Mouse (Mus musculus) embryonic facial prominence, embryonic 13.5 days (tissue): ENCODE measurements around the gene Pds5a. TPM values are rescaled to one million over a fixed set of nuclear protein-coding genes. Genes with fewer than 3 reads are reported as not detected.

Experiments used
- ATAC-seq: fragments of 200-750 bp; cut with Nextera tagmentation; 2 replicates; pipeline ENCODE4 v1.8.0; 2017; ENCODE audit warnings: low read depth; ENCODE audit not compliant: insufficient number of reproducible peaks, insufficient read depth, low FRiP score, low TSS enrichment
- H3K27ac ChIP-seq: fragments of 300-500 bp; sonication (generic); 2 replicates; pipeline ENCODE4 v1.5.1; 2015; ENCODE audit warnings: moderate library complexity, mild to moderate bottlenecking, inconsistent platforms
- H3K27me3 ChIP-seq: fragments of 300-500 bp; sonication (generic); 2 replicates; pipeline ENCODE4 v1.6.1; 2015; ENCODE audit warnings: mild to moderate bottlenecking, inconsistent platforms
- H3K36me3 ChIP-seq: fragments of 300-500 bp; sonication (generic); 2 replicates; pipeline ENCODE4 v1.6.1; 2015; ENCODE audit warnings: mild to moderate bottlenecking, inconsistent platforms
- H3K4me1 ChIP-seq: fragments of 300-500 bp; sonication (generic); 2 replicates; pipeline ENCODE4 v1.6.1; 2015; ENCODE audit warnings: inconsistent platforms
- H3K4me2 ChIP-seq: fragments of 300-500 bp; sonication (generic); 2 replicates; pipeline ENCODE4 v1.6.1; 2015; ENCODE audit warnings: moderate library complexity, mild to moderate bottlenecking, inconsistent platforms
- H3K4me3 ChIP-seq: fragments of 300-500 bp; sonication (generic); 2 replicates; pipeline ENCODE4 v1.5.1; 2015; ENCODE audit warnings: mild to moderate bottlenecking, inconsistent platforms
- H3K9ac ChIP-seq: fragments of 300-500 bp; sonication (generic); 2 replicates; pipeline ENCODE4 v1.6.1; 2015; ENCODE audit warnings: mild to moderate bottlenecking, inconsistent platforms
- H3K9me3 ChIP-seq: fragments of 300-500 bp; sonication (generic); 2 replicates; pipeline ENCODE4 v1.6.1; 2016; ENCODE audit warnings: inconsistent platforms
- WGBS: fragments of 180-500 bp; shearing (Covaris S2); methylation state at CpG from one replicate; pipeline ENCODE4 v1.1.7; 2015; ENCODE audit warnings: mixed read lengths; 5-methylcytosine and 5-hydroxymethylcytosine counted together
- polyA plus RNA-seq: library from polyadenylated mRNA; unstranded; fragments of >200 nt; fragmentation: Nextera tagmentation; extraction: Ambion mirVana; gene quantifications from 2 replicates; pipeline ENCODE4 v1.2.1, GENCODE M21; 2015

The Pds5a gene
- polyA plus RNA-seq, 1 experiment from 2014 or later, result 80.2 TPM

DNA sequence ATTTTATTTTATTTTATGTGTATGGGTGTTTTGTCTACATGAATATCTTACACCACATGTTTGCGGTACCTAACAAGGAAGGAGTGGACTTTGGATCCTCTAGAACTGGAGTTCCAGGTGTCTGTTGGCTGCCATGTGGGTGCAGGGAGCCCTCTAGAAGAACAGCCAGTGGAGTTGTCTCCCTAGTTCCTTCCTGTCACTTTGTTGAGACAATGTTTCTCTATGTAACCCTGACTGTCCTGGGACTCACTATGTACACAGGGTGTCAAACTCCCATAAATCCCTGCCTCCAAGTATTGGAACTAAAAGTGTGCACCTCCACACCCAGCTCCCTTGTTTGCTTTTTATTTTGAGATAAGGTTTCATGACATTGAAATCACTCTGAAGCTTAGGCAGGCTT, 13.4 kb upstream of the Pds5a start:
- 84% methylated on average over 1 of the region's 1 CpGs for WGBS
- Histone ChIP-seq H3K4me2 (no peak overlapping the region), H3K4me1 (no peaks in the 10 kb centered on the region), H3K9me3 (no peaks in the 10 kb centered on the region), H3K4me3 (no peak overlapping the region), H3K27me3 (no peaks in the 10 kb centered on the region), H3K27ac (no peak overlapping the region), H3K36me3 (no peaks in the 10 kb centered on the region), H3K9ac (no peak overlapping the region)
- no peak for ATAC-seq

DNA sequence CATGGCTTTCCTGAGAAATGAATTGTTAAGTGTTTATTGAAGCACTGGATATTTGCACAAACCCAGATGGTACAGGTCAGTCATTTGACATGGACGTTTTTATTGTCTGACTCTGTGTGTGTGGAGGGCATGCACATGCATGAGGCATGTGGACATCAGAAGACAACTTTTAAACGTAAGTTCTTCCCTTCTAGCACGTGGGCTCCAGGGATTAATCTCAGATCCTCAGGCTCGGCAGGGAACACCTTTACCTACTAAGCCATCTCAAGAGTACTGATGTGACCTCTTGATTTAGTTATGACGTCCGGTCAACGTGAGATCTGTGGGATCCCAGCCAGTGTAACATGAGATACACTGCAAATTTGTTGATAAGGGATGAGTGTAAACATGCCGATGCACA, 12.2 kb upstream of the Pds5a start:
- no peak for ATAC-seq
- H3K36me3 ChIP-seq, result no peaks in the 10 kb centered on the region
- WGBS, result 51% methylated on average over 8 of the region's 8 CpGs
- H3K4me1 ChIP-seq, result no peaks in the 10 kb centered on the region
- no peak overlapping the region for H3K4me3 ChIP-seq
- H3K4me2 ChIP-seq, result no peak overlapping the region
- H3K9ac ChIP-seq, result no peak overlapping the region
- no peaks in the 10 kb centered on the region for H3K27me3 ChIP-seq
- no peaks in the 10 kb centered on the region for H3K9me3 ChIP-seq
- no peak overlapping the region for H3K27ac ChIP-seq

DNA sequence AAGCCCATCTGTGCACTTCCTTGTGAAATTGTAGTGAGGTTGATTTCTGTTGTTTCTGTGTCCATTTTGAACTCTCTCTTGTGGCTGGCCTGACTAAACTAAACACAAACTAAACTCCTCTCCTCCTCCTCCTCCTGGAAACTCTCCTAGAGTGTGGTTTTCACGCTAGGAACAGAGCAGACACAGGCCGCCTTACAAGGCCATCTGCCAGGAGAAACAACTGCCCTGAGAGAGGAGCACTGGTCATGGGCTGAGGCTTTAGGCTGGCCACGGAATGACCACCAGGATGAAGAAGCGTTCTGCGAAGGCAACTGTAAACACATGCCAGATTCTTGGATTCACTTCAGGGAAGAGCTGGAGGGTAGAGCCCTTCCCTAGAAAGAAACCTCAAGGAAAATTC, 8.9 kb upstream of the Pds5a start:
- no peak for ATAC-seq
- no peaks in the 10 kb centered on the region for H3K9me3 ChIP-seq
- no peaks in the 10 kb centered on the region; the same call in 1 of the 2 replicates for H3K27me3 ChIP-seq
- H3K4me1 ChIP-seq, result no peaks in the 10 kb centered on the region
- no peak overlapping the region for H3K9ac ChIP-seq
- no peak overlapping the region for H3K4me3 ChIP-seq
- H3K4me2 ChIP-seq, result no peak overlapping the region
- no peaks in the 10 kb centered on the region for H3K36me3 ChIP-seq
- H3K27ac ChIP-seq, result no peak overlapping the region
- 65% methylated on average over 5 of the region's 5 CpGs for WGBS

DNA sequence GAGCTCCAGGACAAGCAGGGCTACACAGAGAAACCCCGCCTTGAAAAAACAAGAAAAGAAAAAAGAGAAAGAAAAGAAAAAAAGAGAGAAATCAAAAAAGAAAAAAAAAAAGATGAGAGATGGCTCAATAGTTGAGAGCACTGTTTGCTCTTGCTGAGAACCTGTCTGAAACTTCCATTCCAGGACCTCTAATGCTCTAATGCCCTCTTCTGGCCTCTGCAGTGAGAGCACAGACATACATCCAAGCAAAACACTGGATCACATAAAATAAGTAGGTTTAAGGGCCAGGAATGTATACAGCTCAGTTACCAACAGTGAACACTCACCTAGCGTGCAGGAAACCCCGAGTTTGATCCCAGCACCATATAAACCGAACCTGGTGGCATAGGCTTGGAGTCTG, 8.1 kb upstream of the Pds5a start:
- Histone ChIP-seq H3K9me3 (no peaks in the 10 kb centered on the region), H3K4me1 (no peaks in the 10 kb centered on the region), H3K4me3 (no peak overlapping the region), H3K4me2 (no peak overlapping the region), H3K27me3 (no peaks in the 10 kb centered on the region; the same call in 1 of the 2 replicates), H3K27ac (no peak overlapping the region), H3K36me3 (no peaks in the 10 kb centered on the region), H3K9ac (no peak overlapping the region)
- WGBS, result 73% methylated on average over 4 of the region's 4 CpGs
- ATAC-seq, result no peak

DNA sequence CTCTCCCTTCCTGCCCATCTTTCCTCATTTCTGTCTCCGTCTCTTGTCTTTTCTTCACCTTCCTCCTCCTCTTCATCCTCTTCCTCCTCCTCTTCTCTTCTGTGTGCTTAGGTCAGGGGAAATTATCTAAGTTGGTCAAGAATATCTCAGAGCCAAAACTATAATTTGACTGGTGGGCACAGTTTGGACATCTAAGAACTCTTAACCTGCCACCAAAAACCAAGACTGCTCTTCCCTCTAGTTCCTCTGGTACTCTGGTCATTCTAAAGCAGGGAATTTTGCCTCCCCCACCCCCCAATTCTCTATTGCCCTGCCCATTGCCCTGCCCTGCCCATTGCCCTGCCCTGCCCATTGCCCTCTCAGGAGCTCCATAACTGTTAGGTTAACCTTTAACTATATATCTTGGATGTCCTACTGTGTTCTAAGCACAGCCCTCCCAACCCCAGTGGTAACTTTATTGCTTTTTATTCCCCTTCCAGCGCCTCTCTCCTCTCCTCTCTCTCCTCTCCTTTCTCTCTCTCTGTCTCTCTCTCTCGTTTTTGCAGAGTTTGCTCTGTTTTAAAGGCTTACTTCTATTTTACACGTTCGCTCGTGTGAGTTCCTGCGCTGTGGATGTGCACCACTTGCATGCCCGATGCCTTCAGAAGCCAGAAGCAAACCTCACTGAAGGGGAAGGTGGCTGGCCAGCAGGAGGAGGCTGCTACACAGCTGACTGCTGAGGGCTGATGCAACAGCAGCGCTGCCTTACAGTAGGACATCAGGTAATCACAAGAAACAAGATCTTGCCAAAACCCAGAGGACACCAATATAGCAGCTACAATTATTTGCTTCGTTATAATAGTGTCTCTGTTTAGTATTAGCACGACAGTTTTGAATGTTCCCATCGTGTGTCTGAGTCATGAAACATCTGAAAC, 6.9 kb upstream of the Pds5a start:
- Histone ChIP-seq H3K4me2 (no peak overlapping the region), H3K27me3 (no peaks in the 10 kb centered on the region; the same call in 1 of the 2 replicates), H3K27ac (no peak overlapping the region), H3K36me3 (no peaks in the 10 kb centered on the region), H3K4me3 (no peak overlapping the region), H3K4me1 (no peaks in the 10 kb centered on the region), H3K9me3 (no peaks in the 10 kb centered on the region), H3K9ac (no peak overlapping the region)
- 72% methylated on average over 12 of the region's 12 CpGs for WGBS
- no peak for ATAC-seq

DNA sequence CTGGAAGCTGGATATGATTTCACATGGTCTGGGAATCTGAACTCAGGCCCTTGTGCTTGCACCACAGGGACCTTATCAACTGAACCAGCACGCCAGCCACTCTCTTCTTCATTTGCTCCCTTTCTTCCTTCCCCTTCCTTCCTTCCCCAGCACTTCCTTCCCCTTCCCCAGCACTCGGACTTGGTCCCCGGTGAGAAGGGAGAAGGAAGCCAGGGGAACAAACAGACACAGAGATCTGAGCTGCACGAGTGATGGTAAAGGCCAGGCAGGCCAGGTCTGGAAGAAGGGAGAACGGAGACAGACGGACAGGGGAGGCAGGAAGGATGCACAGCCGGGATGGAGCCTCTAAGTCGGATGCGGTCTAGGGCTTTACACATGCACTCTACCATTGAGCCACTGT, 5.2 kb upstream of the Pds5a start:
- WGBS, result 65% methylated on average over 9 of the region's 9 CpGs
- no peaks in the 10 kb centered on the region for H3K36me3 ChIP-seq
- H3K4me2 ChIP-seq, result no peak overlapping the region
- ATAC-seq, result no peak
- H3K9ac ChIP-seq, result no peak overlapping the region
- no peaks in the 10 kb centered on the region for H3K9me3 ChIP-seq
- H3K4me3 ChIP-seq, result no peak overlapping the region
- H3K4me1 ChIP-seq, result peaks cover 5% of the 10 kb centered on the region
- H3K27ac ChIP-seq, result no peak overlapping the region
- no peaks in the 10 kb centered on the region; the same call in 1 of the 2 replicates for H3K27me3 ChIP-seq

DNA sequence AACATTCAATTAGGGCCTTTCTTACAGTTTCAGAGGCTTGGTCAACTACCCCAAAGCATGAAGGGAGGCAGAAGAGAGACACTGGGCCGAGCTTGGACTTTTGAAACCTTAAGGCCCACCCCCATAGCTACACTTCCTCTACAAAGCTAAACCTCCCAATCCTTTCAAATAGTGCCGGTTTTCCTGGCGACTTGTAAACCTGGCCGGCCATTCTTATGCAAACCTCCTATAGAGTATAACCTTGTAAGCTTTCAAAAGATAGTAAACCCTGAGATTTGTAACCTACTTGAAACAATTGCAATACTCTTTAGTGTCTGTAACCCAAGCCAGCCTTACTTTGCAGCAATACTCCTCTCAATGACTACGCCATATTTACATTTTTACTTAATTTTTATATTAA, 2.0 kb upstream of the Pds5a start:
- 83% methylated on average over 5 of the region's 5 CpGs for WGBS
- H3K4me2 ChIP-seq, result no peak overlapping the region
- H3K27me3 ChIP-seq, result no peaks in the 10 kb centered on the region; the same call in 1 of the 2 replicates

DNA sequence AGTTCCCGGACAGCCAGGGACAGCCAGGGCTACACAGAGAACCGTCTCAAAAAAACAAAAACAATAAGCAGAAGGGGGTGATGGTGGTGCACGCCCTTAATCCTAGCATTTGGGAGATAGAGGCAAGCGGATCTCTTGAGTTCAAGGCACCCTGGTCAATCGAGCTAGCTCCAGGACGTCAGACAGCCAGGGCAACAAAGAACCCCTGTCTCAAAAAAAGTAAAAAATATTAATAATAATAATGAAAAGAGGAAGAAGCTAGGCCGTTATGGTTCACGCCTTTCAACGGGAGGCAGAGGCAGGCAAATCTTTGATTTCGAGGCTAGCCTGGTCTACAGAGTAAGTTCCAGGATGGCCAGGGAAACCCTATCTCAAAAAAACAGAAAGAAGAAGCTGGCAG, 1.1 kb upstream of the Pds5a start:
- H3K4me1 ChIP-seq, result peaks cover 24% of the 10 kb centered on the region
- H3K36me3 ChIP-seq, result 0 out of 2 replicates have a peak, but pooled peaks cover 10% of the 10 kb centered on the region
- WGBS, result 66% methylated on average over 10 of the region's 10 CpGs
- H3K27me3 ChIP-seq, result no peaks in the 10 kb centered on the region; the same call in 1 of the 2 replicates
- H3K27ac ChIP-seq, result peak overlapping the region; percentile 97
- peak overlapping the region; percentile 77 for H3K4me3 ChIP-seq
- peak overlapping the region; percentile 99; the same call in 1 of the 2 replicates for H3K9ac ChIP-seq
- peak overlapping the region; percentile 68 for H3K4me2 ChIP-seq
- H3K9me3 ChIP-seq, result no peaks in the 10 kb centered on the region
- ATAC-seq, result no peak

More for the DNA sequence above, 2.0 kb upstream of the Pds5a start:
- Histone ChIP-seq H3K4me3 (no peak overlapping the region), H3K36me3 (0 out of 2 replicates have a peak, but pooled peaks cover 2% of the 10 kb centered on the region), H3K9me3 (no peaks in the 10 kb centered on the region), H3K9ac (no peak overlapping the region), H3K27ac (no peak overlapping the region), H3K4me1 (peaks cover 17% of the 10 kb centered on the region)
- ATAC-seq, result no peak

DNA sequence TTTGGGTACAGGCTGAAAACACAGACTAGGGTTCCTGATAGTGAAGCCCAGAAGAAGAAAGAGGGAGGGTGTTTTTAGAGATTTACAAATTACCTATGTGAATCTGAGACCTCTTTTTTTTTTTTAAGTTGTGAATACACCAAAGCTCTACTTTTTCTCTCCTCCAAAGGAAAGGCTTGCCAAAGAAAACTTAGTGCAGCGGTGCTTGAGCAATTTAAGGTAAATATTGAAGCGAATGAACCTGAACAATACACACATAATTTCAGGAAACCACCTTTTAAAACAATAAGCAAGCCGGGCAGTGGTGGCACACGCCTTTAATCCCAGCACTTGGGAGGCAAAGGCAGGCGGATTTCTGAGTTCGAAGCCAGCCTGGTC, 675 bp upstream of the Pds5a start:
- Histone ChIP-seq H3K36me3 (peaks cover 12% of the 10 kb centered on the region; the same call in 1 of the 2 replicates), H3K27ac (peak overlapping the region; percentile 97), H3K9me3 (no peaks in the 10 kb centered on the region), H3K9ac (peak overlapping the region; percentile 99), H3K27me3 (no peaks in the 10 kb centered on the region; the same call in 1 of the 2 replicates), H3K4me2 (peak overlapping the region; percentile 68), H3K4me3 (peak overlapping the region; percentile 77), H3K4me1 (peaks cover 24% of the 10 kb centered on the region)
- WGBS, result 15% methylated on average over 6 of the region's 6 CpGs
- no peak for ATAC-seq

DNA sequence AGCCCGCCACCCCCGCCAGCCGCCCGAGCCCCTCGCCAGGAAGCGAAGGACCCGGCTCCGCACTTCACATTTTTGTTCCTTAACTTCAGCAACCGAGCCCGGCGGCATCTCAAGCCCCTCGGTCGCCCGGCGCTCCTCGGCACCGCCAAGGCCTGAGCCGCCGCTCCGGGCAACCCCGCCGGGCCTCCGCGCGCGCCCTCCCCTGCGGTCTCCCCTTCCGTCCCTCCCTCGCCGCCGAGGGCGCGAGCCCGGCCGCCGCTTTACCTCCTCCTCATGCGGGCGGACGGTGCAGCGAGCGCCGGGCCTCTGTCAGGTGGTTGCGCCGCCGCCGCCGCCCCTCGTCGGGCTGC, 612 bp downstream of the Pds5a start:
- Histone ChIP-seq H3K4me3 (peak overlapping the region; percentile 77), H3K27me3 (no peaks in the 10 kb centered on the region), H3K9ac (peak overlapping the region; percentile 99), H3K36me3 (peaks cover 21% of the 10 kb centered on the region), H3K4me1 (peaks cover 24% of the 10 kb centered on the region), H3K27ac (peak overlapping the region; percentile 97), H3K9me3 (no peaks in the 10 kb centered on the region), H3K4me2 (peak overlapping the region; percentile 68)
- under 1% methylated on average over 25 of the region's 49 CpGs for WGBS
- ATAC-seq, result peak; percentile 65

DNA sequence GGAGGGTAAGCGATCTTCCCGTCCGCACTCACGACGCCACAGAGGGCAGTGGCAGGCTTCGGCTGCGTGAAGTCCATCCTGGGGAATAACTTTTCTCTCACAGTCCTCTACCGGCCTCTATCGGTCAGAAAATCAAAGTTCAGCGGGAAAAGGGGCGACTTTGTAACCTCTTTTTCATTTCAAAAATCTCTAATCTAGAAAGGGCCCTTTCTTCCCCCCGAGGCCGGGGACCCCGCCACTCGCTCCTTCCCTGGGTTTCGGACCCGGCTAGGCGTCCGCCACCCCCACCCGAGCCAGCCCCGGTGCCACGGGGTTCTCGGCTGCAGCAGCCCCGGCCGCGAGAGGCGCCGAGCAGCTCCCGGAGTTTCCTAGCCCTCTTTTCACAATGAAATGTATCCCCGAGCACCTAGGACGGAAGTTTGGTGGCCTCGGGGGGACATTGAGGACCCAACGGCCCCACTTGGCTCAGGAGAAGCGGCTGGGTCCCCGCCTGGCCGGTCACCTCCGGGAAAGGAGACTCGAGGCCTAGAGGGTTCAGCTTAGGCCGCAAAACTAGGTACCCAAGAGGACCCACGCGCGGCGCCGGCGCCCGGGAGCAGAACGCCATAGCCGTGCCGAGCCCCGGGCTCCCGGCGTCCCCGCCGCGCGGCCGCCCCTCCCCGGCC, 1.1 kb downstream of the Pds5a start:
- H3K4me1 ChIP-seq, result peaks cover 24% of the 10 kb centered on the region
- WGBS, result under 1% methylated on average over 57 of the region's 58 CpGs
- no peaks in the 10 kb centered on the region for H3K9me3 ChIP-seq
- H3K4me3 ChIP-seq, result peak overlapping the region; percentile 77
- peak overlapping the region; percentile 97 for H3K27ac ChIP-seq
- peaks cover 26% of the 10 kb centered on the region for H3K36me3 ChIP-seq
- peak overlapping the region; percentile 68 for H3K4me2 ChIP-seq
- H3K9ac ChIP-seq, result peak overlapping the region; percentile 99
- peak; percentile 22; the same call in 1 of the 2 replicates for ATAC-seq
- no peaks in the 10 kb centered on the region for H3K27me3 ChIP-seq
